ENCODE assay signal across 8 mouse cellular contexts in the genomic region with DNA sequence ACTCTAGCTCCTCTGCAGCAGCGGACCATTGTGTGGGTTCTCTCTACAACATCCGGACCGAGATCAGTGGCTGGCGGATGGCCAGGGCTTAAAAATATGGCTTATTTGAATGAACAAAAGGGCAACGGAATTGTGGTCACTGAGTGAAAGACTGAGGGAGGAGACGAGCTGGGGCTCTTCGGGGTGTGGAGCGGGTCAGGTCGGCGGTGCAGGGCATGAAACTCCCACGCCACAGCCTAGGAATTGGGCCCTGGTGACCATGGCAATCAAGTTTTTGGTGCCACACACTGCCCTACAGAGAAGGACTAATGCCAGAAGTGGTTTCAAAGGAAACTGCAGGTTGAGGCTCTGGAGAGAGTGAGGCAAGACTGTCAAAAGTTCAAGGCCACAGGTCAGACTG. TPM values are rescaled to one million over a fixed set of nuclear protein-coding genes. Genes with fewer than 3 reads are reported as not detected.
A peak's percentile ranks its signal among the peaks of the same experiment; 100 is the strongest.
DNase-seq lines count a peak whose midpoint lies in the region; ATAC-seq lines count a peak whose summit lies in the region.

No protein-coding gene starts in this region.

- peaks cover 31% of the 10 kb centered on the region for H3K4me1 ChIP-seq in forebrain, embryonic 15.5 days
- H3K4me1 ChIP-seq in liver, embryonic 16.5 days (ENCODE audit: control insufficient read depth, low read depth, low read length): peaks cover 33% of the 10 kb centered on the region
- peaks cover 26% of the 10 kb centered on the region for H3K4me1 ChIP-seq in stomach, embryonic 15.5 days

- no peak overlapping the region for H3K4me3 ChIP-seq in forebrain, embryonic 15.5 days
- H3K4me3 ChIP-seq in liver, embryonic 16.5 days (ENCODE audit: low read depth, low read length): no peak overlapping the region
- no peak overlapping the region for H3K4me3 ChIP-seq in stomach, embryonic 15.5 days (replicated peaks)

- ATAC-seq in forebrain, embryonic 15.5 days (replicated peaks): no peak
- ATAC-seq in liver, embryonic 16.5 days (ENCODE audit: low read depth): no peak
- ATAC-seq in stomach, embryonic 15.5 days (ENCODE audit: insufficient read depth, low FRiP score, low read depth): no peak

- no peak overlapping the region for H3K9ac ChIP-seq in forebrain, embryonic 15.5 days (replicated peaks)
- no peak overlapping the region for H3K9ac ChIP-seq in liver, embryonic 16.5 days (ENCODE audit: low read depth, low read length)
- no peak overlapping the region for H3K9ac ChIP-seq in stomach, embryonic 15.5 days

- no peaks in the 10 kb centered on the region; the same call in 1 of the 2 replicates for H3K36me3 ChIP-seq in forebrain, embryonic 15.5 days
- no peaks in the 10 kb centered on the region for H3K36me3 ChIP-seq in liver, embryonic 16.5 days (ENCODE audit: control insufficient read depth, insufficient read depth)
- no peaks in the 10 kb centered on the region for H3K36me3 ChIP-seq in stomach, embryonic 15.5 days

- no peaks in the 10 kb centered on the region for H3K27me3 ChIP-seq in forebrain, embryonic 15.5 days
- no peaks in the 10 kb centered on the region for H3K27me3 ChIP-seq in liver, embryonic 16.5 days (ENCODE audit: control insufficient read depth, insufficient read depth, low read depth, low read length)
- no peaks in the 10 kb centered on the region for H3K27me3 ChIP-seq in stomach, embryonic 15.5 days (replicated peaks)

- WGBS in forebrain, embryonic 15.5 days: 24% methylated on average over 11 of the region's 11 CpGs
- WGBS in liver, embryonic 16.5 days (ENCODE audit: insufficient replicate concordance): 35% methylated on average over 11 of the region's 11 CpGs
- 52% methylated on average over 11 of the region's 11 CpGs for WGBS in stomach, embryonic 15.5 days

- H3K9me3 ChIP-seq in forebrain, embryonic 15.5 days: no peaks in the 10 kb centered on the region
- no peaks in the 10 kb centered on the region for H3K9me3 ChIP-seq in liver, embryonic 16.5 days (replicated peaks; ENCODE audit: control insufficient read depth, low read length)
- no peaks in the 10 kb centered on the region for H3K9me3 ChIP-seq in stomach, embryonic 15.5 days

- peak; percentile 48 for DNase-seq in layer of hippocampus, adult 9-11 months
- DNase-seq in layer of hippocampus, adult 9-10 months (ENCODE audit: low spot score): no peak
- DNase-seq in NIH3T3 (ENCODE audit: low read depth): peak; percentile 32
- no peak for DNase-seq in yolk sac, embryonic 10.5 days (ENCODE audit: low spot score)
- DNase-seq in urinary bladder, postnatal 4 days (ENCODE audit: low spot score in 2 of 2): no peak

- H3K27ac ChIP-seq in forebrain, embryonic 15.5 days (replicated peaks): peak overlapping the region; percentile 87
- peak overlapping the region; percentile 75 for H3K27ac ChIP-seq in liver, embryonic 16.5 days (ENCODE audit: low read length)
- H3K27ac ChIP-seq in stomach, embryonic 15.5 days: peak overlapping the region; percentile 49; the same call in 1 of the 2 replicates

- H3K4me2 ChIP-seq in forebrain, embryonic 15.5 days (replicated peaks): no peak overlapping the region
- no peak overlapping the region for H3K4me2 ChIP-seq in liver, embryonic 16.5 days (ENCODE audit: low read depth, low read length)
- no peak overlapping the region for H3K4me2 ChIP-seq in stomach, embryonic 15.5 days

RNA-seq across cellular contexts. Expression of a gene that starts 2.2 kb away (rescaled TPM):
- 89.8 and 91.2 TPM in 2 replicates for polyA plus RNA-seq in forebrain, embryonic 15.5 days (2015; fragmentation: Nextera tagmentation; extraction: Ambion mirVana)
- polyA plus RNA-seq in liver, embryonic 16.5 days (2015; fragmentation: Nextera tagmentation; extraction: Ambion mirVana): 53.2 and 55.3 TPM in 2 replicates
- 58.1 and 65.4 TPM in 2 replicates for polyA plus RNA-seq in stomach, embryonic 15.5 days (2015; fragmentation: Nextera tagmentation; extraction: Ambion mirVana)

RNA-seq across cellular contexts. Expression of a gene that starts 8.3 kb away (rescaled TPM):
- polyA plus RNA-seq in forebrain, embryonic 15.5 days (2015; fragmentation: Nextera tagmentation; extraction: Ambion mirVana): 130 and 133 TPM in 2 replicates
- polyA plus RNA-seq in liver, embryonic 16.5 days (2015; fragmentation: Nextera tagmentation; extraction: Ambion mirVana): 0.83 and 1.3 TPM in 2 replicates
- 15.7 and 16.7 TPM in 2 replicates for polyA plus RNA-seq in stomach, embryonic 15.5 days (2015; fragmentation: Nextera tagmentation; extraction: Ambion mirVana)

RNA-seq across cellular contexts. Expression of a gene that starts 32.5 kb away (rescaled TPM):
- 82.5 and 84.5 TPM in 2 replicates for polyA plus RNA-seq in forebrain, embryonic 15.5 days (2015; fragmentation: Nextera tagmentation; extraction: Ambion mirVana)
- 13.6 and 14.9 TPM in 2 replicates for polyA plus RNA-seq in liver, embryonic 16.5 days (2015; fragmentation: Nextera tagmentation; extraction: Ambion mirVana)
- polyA plus RNA-seq in stomach, embryonic 15.5 days (2015; fragmentation: Nextera tagmentation; extraction: Ambion mirVana): 27.5 and 28.9 TPM in 2 replicates

RNA-seq across cellular contexts. Expression of a gene that starts 52.1 kb away (rescaled TPM):
- not detected in 2 replicates for polyA plus RNA-seq in forebrain, embryonic 15.5 days (2015; fragmentation: Nextera tagmentation; extraction: Ambion mirVana)
- polyA plus RNA-seq in liver, embryonic 16.5 days (2015; fragmentation: Nextera tagmentation; extraction: Ambion mirVana): not detected in 2 replicates
- not detected in 2 replicates for polyA plus RNA-seq in stomach, embryonic 15.5 days (2015; fragmentation: Nextera tagmentation; extraction: Ambion mirVana)

RNA-seq across cellular contexts. Expression of a gene that starts 56.2 kb away (rescaled TPM):
- 243 and 244 TPM in 2 replicates for polyA plus RNA-seq in forebrain, embryonic 15.5 days (2015; fragmentation: Nextera tagmentation; extraction: Ambion mirVana)
- 109 and 114 TPM in 2 replicates for polyA plus RNA-seq in liver, embryonic 16.5 days (2015; fragmentation: Nextera tagmentation; extraction: Ambion mirVana)
- 153 and 185 TPM in 2 replicates for polyA plus RNA-seq in stomach, embryonic 15.5 days (2015; fragmentation: Nextera tagmentation; extraction: Ambion mirVana)

Comparison
In these comparisons a context has a peak if more than half of its experiments do, and no peak if none do; other contexts are left out.
1. DNase-seq: peak in layer of hippocampus, adult 9-11 months (single experiment) and NIH3T3 (single experiment); none in layer of hippocampus, adult 9-10 months (single experiment), yolk sac, embryonic 10.5 days (single experiment) and urinary bladder, postnatal 4 days (0 of 2).
2. Peak in every context shown above with its lines, with median percentiles within 50 percentile points of each other: H3K27ac ChIP-seq.